Mouse (Mus musculus): ENCODE results near the gene Traf3ip1. TPM values are rescaled to one million over a fixed set of nuclear protein-coding genes. Genes with fewer than 3 reads are reported as not detected.
A peak's percentile ranks its signal among the peaks of the same experiment; 100 is the strongest.

The Traf3ip1 gene
- 7.3 and 7.7 TPM in 2 replicates for polyA plus RNA-seq (2014; fragmentation: Nextera tagmentation; extraction: Ambion mirVana)

- peak within 1 kb of the TSS; percentile 86 for H3K4me2 ChIP-seq (replicated peaks; ENCODE audit: low read depth, low read length)
- H3K4me1 ChIP-seq (replicated peaks; ENCODE audit: control insufficient read depth, insufficient read depth, low read length): peaks cover 4% of the 10 kb centered on the region; the same call in 1 of the 2 replicates
- H3K4me3 ChIP-seq (ENCODE audit: low read depth, low read length): peak within 1 kb of the TSS; percentile 98
- H3K27ac ChIP-seq (ENCODE audit: low read depth, low read length): peak within 1 kb of the TSS; percentile 9; the same call in 1 of the 2 replicates
- H3K9me3 ChIP-seq (ENCODE audit: control insufficient read depth, low read length): no peaks in the 10 kb centered on the region
- H3K9ac ChIP-seq (ENCODE audit: low read depth, low read length): peak within 1 kb of the TSS; percentile 81
- DNase-seq (ENCODE audit: low spot score) (peak; percentile 96), ATAC-seq (ENCODE audit: low FRiP score) (peak; percentile 98)
- no peaks in the 10 kb centered on the region for H3K36me3 ChIP-seq (ENCODE audit: control insufficient read depth, insufficient read depth, low read length)
- WGBS: under 1% methylated on average over 79 of the region's 79 CpGs
- H3K27me3 ChIP-seq (ENCODE audit: control insufficient read depth, insufficient read depth, low read length): no peaks in the 10 kb centered on the region
Measured at GRCm38 (mm10) chr1:91494457-91495140, at the start of gene Traf3ip1. TSS of gene Traf3ip1 (plus strand) at chr1:91494647.

- ATAC-seq (ENCODE audit: low FRiP score) (no peak), DNase-seq (ENCODE audit: low spot score) (no peak)
- no peak overlapping the region for H3K27ac ChIP-seq (ENCODE audit: low read depth, low read length)
- 91% methylated on average over 17 of the region's 17 CpGs for WGBS
- no peaks in the 10 kb centered on the region for H3K27me3 ChIP-seq (ENCODE audit: control insufficient read depth, insufficient read depth, low read length)
- 0 out of 2 replicates have a peak, but pooled peaks cover 2% of the 10 kb centered on the region for H3K36me3 ChIP-seq (ENCODE audit: control insufficient read depth, insufficient read depth, low read length)
- no peak overlapping the region for H3K9ac ChIP-seq (ENCODE audit: low read depth, low read length)
- H3K4me2 ChIP-seq (replicated peaks; ENCODE audit: low read depth, low read length): no peak overlapping the region
- H3K4me3 ChIP-seq (ENCODE audit: low read depth, low read length): no peak overlapping the region
- H3K4me1 ChIP-seq (replicated peaks; ENCODE audit: control insufficient read depth, insufficient read depth, low read length): no peaks in the 10 kb centered on the region
- no peaks in the 10 kb centered on the region for H3K9me3 ChIP-seq (ENCODE audit: control insufficient read depth, low read length)
Measured at GRCm38 (mm10) chr1:91444841-91445830, 49.3 kb upstream of the Traf3ip1 start.

DNA sequence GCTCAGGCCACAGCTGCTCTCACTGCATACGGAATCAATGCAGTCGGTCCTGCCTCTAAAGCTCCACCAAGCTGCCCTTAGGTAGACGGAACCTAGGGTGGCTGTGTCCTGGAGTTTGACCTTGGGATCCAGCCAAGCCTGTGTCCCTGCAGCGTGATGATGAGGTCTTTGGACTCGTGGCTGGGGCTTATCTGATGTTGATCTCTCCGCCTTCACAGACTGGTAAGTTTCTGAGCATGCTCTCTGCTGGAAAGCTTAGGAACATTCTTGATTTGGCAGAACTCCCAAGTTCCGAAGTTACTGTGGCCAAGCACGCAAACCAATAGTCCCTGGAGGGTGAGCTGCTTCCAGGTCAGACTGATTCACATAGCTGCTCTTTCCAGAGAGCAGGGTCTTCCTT, 48.4 kb upstream of the Traf3ip1 start:
- Histone ChIP-seq H3K4me1 (replicated peaks; ENCODE audit: control insufficient read depth, insufficient read depth, low read length) (no peaks in the 10 kb centered on the region), H3K4me2 (replicated peaks; ENCODE audit: low read depth, low read length) (no peak overlapping the region), H3K9me3 (ENCODE audit: control insufficient read depth, low read length) (no peaks in the 10 kb centered on the region), H3K4me3 (ENCODE audit: low read depth, low read length) (no peak overlapping the region), H3K27me3 (ENCODE audit: control insufficient read depth, insufficient read depth, low read length) (no peaks in the 10 kb centered on the region), H3K9ac (ENCODE audit: low read depth, low read length) (no peak overlapping the region), H3K27ac (ENCODE audit: low read depth, low read length) (no peak overlapping the region), H3K36me3 (ENCODE audit: control insufficient read depth, insufficient read depth, low read length) (0 out of 2 replicates have a peak, but pooled peaks cover 2% of the 10 kb centered on the region)
- WGBS: 89% methylated on average over 8 of the region's 8 CpGs
- DNase-seq (ENCODE audit: low spot score): no peak
- no peak for ATAC-seq (ENCODE audit: low FRiP score)

- H3K4me1 ChIP-seq (replicated peaks; ENCODE audit: control insufficient read depth, insufficient read depth, low read length): no peaks in the 10 kb centered on the region
- H3K9me3 ChIP-seq (ENCODE audit: control insufficient read depth, low read length): no peaks in the 10 kb centered on the region
- no peak for DNase-seq (ENCODE audit: low spot score)
- no peak overlapping the region for H3K9ac ChIP-seq (ENCODE audit: low read depth, low read length)
- ATAC-seq (ENCODE audit: low FRiP score): no peak
- WGBS: 88% methylated on average over 4 of the region's 4 CpGs
- H3K4me2 ChIP-seq (replicated peaks; ENCODE audit: low read depth, low read length): no peak overlapping the region
- H3K27ac ChIP-seq (ENCODE audit: low read depth, low read length): no peak overlapping the region
- H3K36me3 ChIP-seq (ENCODE audit: control insufficient read depth, insufficient read depth, low read length): 0 out of 2 replicates have a peak, but pooled peaks cover 2% of the 10 kb centered on the region
- no peaks in the 10 kb centered on the region for H3K27me3 ChIP-seq (ENCODE audit: control insufficient read depth, insufficient read depth, low read length)
- no peak overlapping the region for H3K4me3 ChIP-seq (ENCODE audit: low read depth, low read length)
Measured at GRCm38 (mm10) chr1:91446511-91446910, 47.9 kb upstream of the Traf3ip1 start.

- Histone ChIP-seq H3K4me2 (replicated peaks; ENCODE audit: low read depth, low read length) (no peak overlapping the region), H3K9me3 (ENCODE audit: control insufficient read depth, low read length) (no peaks in the 10 kb centered on the region), H3K36me3 (ENCODE audit: control insufficient read depth, insufficient read depth, low read length) (0 out of 2 replicates have a peak, but pooled peaks cover 2% of the 10 kb centered on the region), H3K9ac (ENCODE audit: low read depth, low read length) (no peak overlapping the region), H3K4me3 (ENCODE audit: low read depth, low read length) (no peak overlapping the region), H3K27me3 (ENCODE audit: control insufficient read depth, insufficient read depth, low read length) (no peaks in the 10 kb centered on the region), H3K4me1 (replicated peaks; ENCODE audit: control insufficient read depth, insufficient read depth, low read length) (no peaks in the 10 kb centered on the region), H3K27ac (ENCODE audit: low read depth, low read length) (no peak overlapping the region)
- DNase-seq (ENCODE audit: low spot score) (no peak), ATAC-seq (ENCODE audit: low FRiP score) (no peak)
- WGBS: 97% methylated on average over 10 of the region's 10 CpGs
Measured at GRCm38 (mm10) chr1:91448688-91449087, 45.8 kb upstream of the Traf3ip1 start.

DNA sequence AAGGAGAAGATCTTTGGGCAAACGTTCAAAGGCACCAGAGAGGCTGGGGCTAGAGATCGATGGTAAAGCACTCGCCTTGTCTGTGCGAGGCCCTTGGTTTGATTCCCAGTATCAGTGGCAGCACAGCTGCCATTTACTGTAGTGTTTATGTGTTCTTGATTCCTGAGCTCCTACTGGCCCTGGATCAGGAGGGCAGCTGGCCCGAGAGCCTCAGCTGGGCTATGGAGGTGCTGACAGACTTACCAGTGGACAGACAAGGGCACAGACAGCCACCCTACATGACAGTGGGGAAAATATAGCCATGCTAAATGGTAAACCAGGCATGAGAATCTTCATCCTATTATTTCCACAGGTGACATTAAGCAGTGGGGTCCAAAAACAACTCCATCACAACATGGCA, 43.6 kb upstream of the Traf3ip1 start:
- Histone ChIP-seq H3K4me3 (ENCODE audit: low read depth, low read length) (no peak overlapping the region), H3K9me3 (ENCODE audit: control insufficient read depth, low read length) (no peaks in the 10 kb centered on the region), H3K4me2 (replicated peaks; ENCODE audit: low read depth, low read length) (no peak overlapping the region), H3K36me3 (ENCODE audit: control insufficient read depth, insufficient read depth, low read length) (0 out of 2 replicates have a peak, but pooled peaks cover 2% of the 10 kb centered on the region), H3K4me1 (replicated peaks; ENCODE audit: control insufficient read depth, insufficient read depth, low read length) (no peaks in the 10 kb centered on the region; the same call in 1 of the 2 replicates), H3K27me3 (ENCODE audit: control insufficient read depth, insufficient read depth, low read length) (no peaks in the 10 kb centered on the region), H3K9ac (ENCODE audit: low read depth, low read length) (no peak overlapping the region), H3K27ac (ENCODE audit: low read depth, low read length) (no peak overlapping the region)
- DNase-seq (ENCODE audit: low spot score) (no peak), ATAC-seq (ENCODE audit: low FRiP score) (no peak)
- WGBS: 96% methylated on average over 5 of the region's 5 CpGs

GRCm38 (mm10) chr1:91451547-91452084, 42.8 kb upstream of the Traf3ip1 start:
- H3K9ac ChIP-seq (ENCODE audit: low read depth, low read length): no peak overlapping the region
- no peak overlapping the region for H3K27ac ChIP-seq (ENCODE audit: low read depth, low read length)
- H3K4me1 ChIP-seq (replicated peaks; ENCODE audit: control insufficient read depth, insufficient read depth, low read length): peaks cover 3% of the 10 kb centered on the region; the same call in 1 of the 2 replicates
- 58% methylated on average over 5 of the region's 5 CpGs for WGBS
- no peak for DNase-seq (ENCODE audit: low spot score)
- no peak overlapping the region for H3K4me3 ChIP-seq (ENCODE audit: low read depth, low read length)
- H3K9me3 ChIP-seq (ENCODE audit: control insufficient read depth, low read length): no peaks in the 10 kb centered on the region
- no peak overlapping the region for H3K4me2 ChIP-seq (replicated peaks; ENCODE audit: low read depth, low read length)
- no peaks in the 10 kb centered on the region for H3K27me3 ChIP-seq (ENCODE audit: control insufficient read depth, insufficient read depth, low read length)
- H3K36me3 ChIP-seq (ENCODE audit: control insufficient read depth, insufficient read depth, low read length): 0 out of 2 replicates have a peak, but pooled peaks cover 2% of the 10 kb centered on the region
- ATAC-seq (ENCODE audit: low FRiP score): no peak

- no peak overlapping the region for H3K9ac ChIP-seq (ENCODE audit: low read depth, low read length)
- peaks cover 5% of the 10 kb centered on the region; the same call in 1 of the 2 replicates for H3K4me1 ChIP-seq (replicated peaks; ENCODE audit: control insufficient read depth, insufficient read depth, low read length)
- WGBS: 89% methylated on average over 9 of the region's 9 CpGs
- H3K9me3 ChIP-seq (ENCODE audit: control insufficient read depth, low read length): no peaks in the 10 kb centered on the region
- H3K27ac ChIP-seq (ENCODE audit: low read depth, low read length): no peak overlapping the region
- no peaks in the 10 kb centered on the region for H3K36me3 ChIP-seq (ENCODE audit: control insufficient read depth, insufficient read depth, low read length)
- H3K27me3 ChIP-seq (ENCODE audit: control insufficient read depth, insufficient read depth, low read length): no peaks in the 10 kb centered on the region
- no peak for ATAC-seq (ENCODE audit: low FRiP score)
- no peak overlapping the region for H3K4me2 ChIP-seq (replicated peaks; ENCODE audit: low read depth, low read length)
- no peak for DNase-seq (ENCODE audit: low spot score)
- no peak overlapping the region for H3K4me3 ChIP-seq (ENCODE audit: low read depth, low read length)
Measured at GRCm38 (mm10) chr1:91453932-91454331, 40.5 kb upstream of the Traf3ip1 start.

Measured in hindbrain, embryonic 11.5 days (tissue).